Mouse (Mus musculus): ENCODE results near the gene Sprr2j-ps. TPM values are rescaled to one million over a fixed set of nuclear protein-coding genes. Genes with fewer than 3 reads are reported as not detected.

Gene Sprr2j-ps
- total RNA-seq (2015; ENCODE audit: low replicate concordance), result not detected in 2 replicates
- total RNA-seq (2017; ENCODE audit: low replicate concordance), result not detected in 2 replicates

- no peak for ATAC-seq (replicated peaks; ENCODE audit: low FRiP score, poor library complexity, severe bottlenecking)
Measured at GRCm38 (mm10) chr3:92417782-92418181, at the start of gene Sprr2j-ps. TSS of gene Sprr2j-ps (plus strand) at chr3:92418082.

GRCm38 (mm10) chr3:92373613-92374012 is 44.3 kb upstream of the Sprr2j-ps start:
- no peak for ATAC-seq (replicated peaks; ENCODE audit: low FRiP score, poor library complexity, severe bottlenecking)

- no peak for ATAC-seq (replicated peaks; ENCODE audit: low FRiP score, poor library complexity, severe bottlenecking)
Measured at GRCm38 (mm10) chr3:92385385-92385784, 32.5 kb upstream of the Sprr2j-ps start, which contains the start of gene Sprr2h. TSS of gene Sprr2h (plus strand) at chr3:92385685.

GRCm38 (mm10) chr3:92394301-92394700 is 23.6 kb upstream of the Sprr2j-ps start:
- no peak for ATAC-seq (replicated peaks; ENCODE audit: low FRiP score, poor library complexity, severe bottlenecking)

- no peak for ATAC-seq (replicated peaks; ENCODE audit: low FRiP score, poor library complexity, severe bottlenecking)
Measured at GRCm38 (mm10) chr3:92407691-92408090, 10.2 kb upstream of the Sprr2j-ps start, which contains the start of gene Sprr2i. TSS of gene Sprr2i (plus strand) at chr3:92407991.

- no peak for ATAC-seq (replicated peaks; ENCODE audit: low FRiP score, poor library complexity, severe bottlenecking)
Measured at GRCm38 (mm10) chr3:92429323-92429722, 11.4 kb downstream of the Sprr2j-ps start, which contains the start of gene Gm9774. TSS of gene Gm9774 (minus strand) at chr3:92429423.

- no peak for ATAC-seq (replicated peaks; ENCODE audit: low FRiP score, poor library complexity, severe bottlenecking)
Measured at GRCm38 (mm10) chr3:92432282-92432681, 14.4 kb downstream of the Sprr2j-ps start, which contains the start of gene Sprr2k. TSS of gene Sprr2k (plus strand) at chr3:92432582.

- no peak for ATAC-seq (replicated peaks; ENCODE audit: low FRiP score, poor library complexity, severe bottlenecking)
Measured at GRCm38 (mm10) chr3:92438689-92439088, 20.8 kb downstream of the Sprr2j-ps start, which contains the start of gene Sprr1b. TSS of gene Sprr1b (minus strand) at chr3:92438789.

- ATAC-seq (replicated peaks; ENCODE audit: low FRiP score, poor library complexity, severe bottlenecking), result no peak
Measured at GRCm38 (mm10) chr3:92440177-92440576, 22.3 kb downstream of the Sprr2j-ps start.

- no peak for ATAC-seq (replicated peaks; ENCODE audit: low FRiP score, poor library complexity, severe bottlenecking)
Measured at GRCm38 (mm10) chr3:92455151-92455550, 37.3 kb downstream of the Sprr2j-ps start.

- ATAC-seq (replicated peaks; ENCODE audit: low FRiP score, poor library complexity, severe bottlenecking), result no peak
Measured at GRCm38 (mm10) chr3:92458620-92459019, 40.7 kb downstream of the Sprr2j-ps start, which contains the start of gene Sprr3. TSS of gene Sprr3 (minus strand) at chr3:92458720.

GRCm38 (mm10) chr3:92466576-92466975 is 48.7 kb downstream of the Sprr2j-ps start:
- no peak for ATAC-seq (replicated peaks; ENCODE audit: low FRiP score, poor library complexity, severe bottlenecking)

- ATAC-seq (replicated peaks; ENCODE audit: low FRiP score, poor library complexity, severe bottlenecking), result no peak
Measured at GRCm38 (mm10) chr3:92467424-92467823, 49.5 kb downstream of the Sprr2j-ps start.

Other genes with a start within 250 kb of the Sprr2j-ps start
- gene Sprr2a1, start 202.3 kb upstream of the Sprr2j-ps start, total RNA-seq (2015; ENCODE audit: low replicate concordance), result not detected in 2 replicates
- gene Sprr2a1, start 202.3 kb upstream of the Sprr2j-ps start, total RNA-seq (2017; ENCODE audit: low replicate concordance), result not detected in 2 replicates
- 0.58 TPM in 1 of 2 replicates, not detected in the other for gene Sprr2a2, start 202.2 kb upstream of the Sprr2j-ps start, total RNA-seq (2015; ENCODE audit: low replicate concordance)
- 0.56 and 0.85 TPM in 2 replicates for gene Sprr2a2, start 202.2 kb upstream of the Sprr2j-ps start, total RNA-seq (2017; ENCODE audit: low replicate concordance)
- gene Sprr2a3, start 132.7 kb upstream of the Sprr2j-ps start, total RNA-seq (2015; ENCODE audit: low replicate concordance), result not detected in 2 replicates
- not detected in 2 replicates for gene Sprr2a3, start 132.7 kb upstream of the Sprr2j-ps start, total RNA-seq (2017; ENCODE audit: low replicate concordance)
- gene Sprr2b, start 101.5 kb upstream of the Sprr2j-ps start, total RNA-seq (2015; ENCODE audit: low replicate concordance), result not detected in 2 replicates
- gene Sprr2b, start 101.5 kb upstream of the Sprr2j-ps start, total RNA-seq (2017; ENCODE audit: low replicate concordance), result not detected in 2 replicates
- gene Sprr2d, start 78.9 kb upstream of the Sprr2j-ps start, total RNA-seq (2015; ENCODE audit: low replicate concordance), result not detected in 2 replicates
- not detected in 2 replicates for gene Sprr2d, start 78.9 kb upstream of the Sprr2j-ps start, total RNA-seq (2017; ENCODE audit: low replicate concordance)
- gene Sprr2e, start 65.9 kb upstream of the Sprr2j-ps start, total RNA-seq (2015; ENCODE audit: low replicate concordance), result not detected in 2 replicates
- not detected in 2 replicates for gene Sprr2e, start 65.9 kb upstream of the Sprr2j-ps start, total RNA-seq (2017; ENCODE audit: low replicate concordance)
- not detected in 2 replicates for gene Sprr2f, start 52.9 kb upstream of the Sprr2j-ps start, total RNA-seq (2015; ENCODE audit: low replicate concordance)
- gene Sprr2f, start 52.9 kb upstream of the Sprr2j-ps start, total RNA-seq (2017; ENCODE audit: low replicate concordance), result not detected in 2 replicates
- gene Sprr2h, start 32.4 kb upstream of the Sprr2j-ps start, total RNA-seq (2015; ENCODE audit: low replicate concordance), result not detected in 2 replicates
- gene Sprr2h, start 32.4 kb upstream of the Sprr2j-ps start, total RNA-seq (2017; ENCODE audit: low replicate concordance), result not detected in 2 replicates
- gene Sprr2i, start 10.1 kb upstream of the Sprr2j-ps start, total RNA-seq (2015; ENCODE audit: low replicate concordance), result not detected in 2 replicates
- gene Sprr2i, start 10.1 kb upstream of the Sprr2j-ps start, total RNA-seq (2017; ENCODE audit: low replicate concordance), result not detected in 2 replicates
- gene Gm9774, start 11.3 kb downstream of the Sprr2j-ps start, total RNA-seq (2015; ENCODE audit: low replicate concordance), result 5.2 and 17.7 TPM in 2 replicates
- gene Gm9774, start 11.3 kb downstream of the Sprr2j-ps start, total RNA-seq (2017; ENCODE audit: low replicate concordance), result 0.34 and 2.9 TPM in 2 replicates
- gene Sprr2k, start 14.5 kb downstream of the Sprr2j-ps start, total RNA-seq (2015; ENCODE audit: low replicate concordance), result not detected in 2 replicates
- not detected in 2 replicates for gene Sprr2k, start 14.5 kb downstream of the Sprr2j-ps start, total RNA-seq (2017; ENCODE audit: low replicate concordance)
- gene Sprr1b, start 20.7 kb downstream of the Sprr2j-ps start, total RNA-seq (2015; ENCODE audit: low replicate concordance), result not detected in 2 replicates
- gene Sprr1b, start 20.7 kb downstream of the Sprr2j-ps start, total RNA-seq (2017; ENCODE audit: low replicate concordance), result not detected in 2 replicates
- not detected in 2 replicates for gene Sprr3, start 40.6 kb downstream of the Sprr2j-ps start, total RNA-seq (2015; ENCODE audit: low replicate concordance)
- not detected in 2 replicates for gene Sprr3, start 40.6 kb downstream of the Sprr2j-ps start, total RNA-seq (2017; ENCODE audit: low replicate concordance)
- not detected in 2 replicates for gene Sprr1a, start 67.8 kb downstream of the Sprr2j-ps start, total RNA-seq (2015; ENCODE audit: low replicate concordance)
- gene Sprr1a, start 67.8 kb downstream of the Sprr2j-ps start, total RNA-seq (2017; ENCODE audit: low replicate concordance), result not detected in 2 replicates
- gene Sprr4, start 82.4 kb downstream of the Sprr2j-ps start, total RNA-seq (2015; ENCODE audit: low replicate concordance), result not detected in 2 replicates
- gene Sprr4, start 82.4 kb downstream of the Sprr2j-ps start, total RNA-seq (2017; ENCODE audit: low replicate concordance), result not detected in 2 replicates
- not detected in 2 replicates for gene 2310046K23Rik, start 116.4 kb downstream of the Sprr2j-ps start, total RNA-seq (2015; ENCODE audit: low replicate concordance)
- gene 2310046K23Rik, start 116.4 kb downstream of the Sprr2j-ps start, total RNA-seq (2017; ENCODE audit: low replicate concordance), result not detected in 2 replicates
- gene Ivl, start 155.7 kb downstream of the Sprr2j-ps start, total RNA-seq (2015; ENCODE audit: low replicate concordance), result 1.0 TPM in 1 of 2 replicates, not detected in the other
- 0.56 TPM in 1 of 2 replicates, not detected in the other for gene Ivl, start 155.7 kb downstream of the Sprr2j-ps start, total RNA-seq (2017; ENCODE audit: low replicate concordance)
- not detected in 2 replicates for gene Smcp, start 170.9 kb downstream of the Sprr2j-ps start, total RNA-seq (2015; ENCODE audit: low replicate concordance)
- not detected in 2 replicates for gene Smcp, start 170.9 kb downstream of the Sprr2j-ps start, total RNA-seq (2017; ENCODE audit: low replicate concordance)
- gene 2210017I01Rik, start 189.4 kb downstream of the Sprr2j-ps start, total RNA-seq (2015; ENCODE audit: low replicate concordance), result not detected in 2 replicates
- gene 2210017I01Rik, start 189.4 kb downstream of the Sprr2j-ps start, total RNA-seq (2017; ENCODE audit: low replicate concordance), result not detected in 2 replicates
- gene Lce6a, start 203.6 kb downstream of the Sprr2j-ps start, total RNA-seq (2015; ENCODE audit: low replicate concordance), result not detected in 2 replicates
- not detected in 2 replicates for gene Lce6a, start 203.6 kb downstream of the Sprr2j-ps start, total RNA-seq (2017; ENCODE audit: low replicate concordance)
- not detected in 2 replicates for gene Lce1a1, start 230.2 kb downstream of the Sprr2j-ps start, total RNA-seq (2015; ENCODE audit: low replicate concordance)
- not detected in 2 replicates for gene Lce1a1, start 230.2 kb downstream of the Sprr2j-ps start, total RNA-seq (2017; ENCODE audit: low replicate concordance)
- not detected in 2 replicates for gene Lce1b, start 238.8 kb downstream of the Sprr2j-ps start, total RNA-seq (2015; ENCODE audit: low replicate concordance)
- gene Lce1b, start 238.8 kb downstream of the Sprr2j-ps start, total RNA-seq (2017; ENCODE audit: low replicate concordance), result not detected in 2 replicates

All from erythroblast, adult 5-6 weeks (primary cell).